Mouse (Mus musculus): ENCODE measurements at regions not wholly inside any gene's neighbourhood (a gene's known extent, or its start where the extent isn't known, plus 50 kb on each side); places are given as distances from the start of the nearest gene placed in this dataset.
"Not testable (repeated sequence)": the region's sequence is repeated elsewhere in the genome, so short reads cannot be mapped to it uniquely, and the experiment has no call there.

DNA sequence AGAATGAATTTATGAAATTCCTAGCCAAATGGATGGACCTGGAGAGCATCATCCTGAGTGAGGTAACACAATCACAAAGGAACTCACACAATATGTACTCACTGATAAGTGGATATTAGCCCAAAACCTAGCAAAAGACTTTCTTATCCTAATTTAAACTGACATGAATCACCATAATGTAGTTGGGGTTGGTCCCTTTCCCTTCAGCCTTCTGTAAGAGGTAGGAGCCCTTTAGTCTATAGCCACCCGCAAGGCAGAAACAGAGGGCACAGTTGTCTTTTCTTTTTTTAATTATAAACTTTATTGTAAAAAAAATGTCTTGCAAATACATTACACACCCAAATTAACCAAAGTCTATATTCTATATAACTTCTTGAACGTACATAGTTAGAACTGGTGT lies 81.3 kb downstream of the Ogfrl1 start:
- WGBS: 93% methylated on average over 2 of the region's 2 CpGs
- H3K27me3 ChIP-seq (ENCODE audit: control insufficient read depth, insufficient read depth, low read length); H3K4me1 ChIP-seq (ENCODE audit: control insufficient read depth, insufficient read depth, insufficient read length, low read length); H3K36me3 ChIP-seq (ENCODE audit: control insufficient read depth, insufficient read depth, low read length); H3K27ac ChIP-seq (ENCODE audit: insufficient read depth, low read depth, low read length); H3K4me3 ChIP-seq (ENCODE audit: low read depth, low read length): not testable (repeated sequence)

DNA sequence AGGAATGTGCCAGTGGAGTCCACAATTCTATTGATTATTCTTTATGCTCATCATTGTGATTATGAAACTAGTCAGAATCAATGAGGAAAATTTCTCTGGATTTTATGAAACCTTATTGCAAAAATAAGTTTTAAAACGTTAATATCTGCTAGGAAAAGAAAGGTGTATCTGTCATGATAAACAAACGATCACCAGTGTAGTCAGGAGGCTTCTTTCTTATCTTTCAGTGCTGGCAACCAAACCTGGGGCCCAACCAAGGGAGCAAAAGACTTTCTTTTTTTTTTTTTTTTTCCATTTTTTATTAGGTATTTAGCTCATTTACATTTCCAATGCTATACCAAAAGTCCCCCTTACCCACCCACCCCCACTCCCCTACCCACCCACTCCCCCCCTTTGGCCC lies 82.7 kb downstream of the Ogfrl1 start:
- H3K4me1 ChIP-seq (ENCODE audit: control insufficient read depth, insufficient read depth, insufficient read length, low read length); H3K4me3 ChIP-seq (ENCODE audit: low read depth, low read length); H3K27ac ChIP-seq (ENCODE audit: insufficient read depth, low read depth, low read length); H3K36me3 ChIP-seq (ENCODE audit: control insufficient read depth, insufficient read depth, low read length); H3K27me3 ChIP-seq (ENCODE audit: control insufficient read depth, insufficient read depth, low read length): not testable (repeated sequence)
- 75% methylated on average over 2 of the region's 2 CpGs for WGBS

DNA sequence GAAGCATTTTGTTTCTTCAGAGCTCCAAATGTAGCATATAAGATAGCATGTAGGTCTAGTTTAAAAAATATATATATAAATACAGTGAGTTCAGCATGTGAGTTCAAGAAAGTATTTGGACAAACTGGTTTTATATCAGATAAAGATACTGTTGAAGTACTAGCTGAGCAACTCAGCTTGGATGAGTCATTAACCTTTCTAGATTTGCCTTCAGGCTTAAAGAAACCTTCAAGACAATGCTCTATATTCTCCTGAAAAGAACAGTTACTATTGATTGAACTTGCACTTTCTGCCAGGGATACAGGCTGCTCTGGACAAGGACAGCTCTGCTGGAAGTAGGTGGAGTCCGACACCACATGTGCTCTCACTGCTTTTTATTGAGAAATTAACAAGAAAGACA lies 104.9 kb downstream of the Ogfrl1 start:
- H3K36me3 ChIP-seq (ENCODE audit: control insufficient read depth, insufficient read depth, low read length): no peaks in the 10 kb centered on the region
- no peak overlapping the region for H3K4me3 ChIP-seq (ENCODE audit: low read depth, low read length)
- H3K27me3 ChIP-seq (ENCODE audit: control insufficient read depth, insufficient read depth, low read length): no peaks in the 10 kb centered on the region
- no peaks in the 10 kb centered on the region for H3K4me1 ChIP-seq (ENCODE audit: control insufficient read depth, insufficient read depth, insufficient read length, low read length)
- 94% methylated on average over 1 of the region's 1 CpGs for WGBS
- TF ChIP-seq POLR2A (IDR thresholded peaks at IDR 0.05; ENCODE audit: low read depth, low read length) (no peak), CTCF (IDR thresholded peaks at IDR 0.05; ENCODE audit: extremely low read depth, insufficient read length, insufficient replicate concordance, low read depth, low read length) (no peak)
- H3K27ac ChIP-seq (ENCODE audit: insufficient read depth, low read depth, low read length): no peak overlapping the region

DNA sequence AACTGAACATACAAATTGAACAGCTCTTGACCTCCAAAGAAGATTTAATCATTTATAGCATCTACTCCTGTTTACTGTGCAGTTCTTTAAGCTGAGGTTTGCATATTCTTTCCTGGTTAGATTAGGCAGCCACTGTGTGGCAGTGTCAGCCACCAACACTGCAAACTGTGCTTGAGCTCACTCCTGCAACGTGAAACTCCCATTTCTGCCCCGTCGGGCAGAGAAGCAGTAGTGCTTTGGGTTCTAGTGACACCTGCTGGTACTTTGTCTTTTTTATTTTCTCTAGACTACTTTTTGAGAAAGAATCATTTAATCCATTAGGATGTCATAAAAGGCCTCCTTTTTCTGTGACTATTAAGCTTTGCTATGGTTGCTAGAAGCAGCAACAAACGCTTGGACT lies 110.8 kb downstream of the Ogfrl1 start:
- no peak for TF ChIP-seq POLR2A (IDR thresholded peaks at IDR 0.05; ENCODE audit: low read depth, low read length)
- TF ChIP-seq CTCF (IDR thresholded peaks at IDR 0.05; ENCODE audit: extremely low read depth, insufficient read length, insufficient replicate concordance, low read depth, low read length): peak; percentile 50; the same call in 1 of the 2 replicates
- Histone ChIP-seq H3K27me3 (ENCODE audit: control insufficient read depth, insufficient read depth, low read length) (no peaks in the 10 kb centered on the region), H3K4me3 (ENCODE audit: low read depth, low read length) (no peak overlapping the region), H3K36me3 (ENCODE audit: control insufficient read depth, insufficient read depth, low read length) (no peaks in the 10 kb centered on the region), H3K27ac (ENCODE audit: insufficient read depth, low read depth, low read length) (no peak overlapping the region), H3K4me1 (ENCODE audit: control insufficient read depth, insufficient read depth, insufficient read length, low read length) (no peaks in the 10 kb centered on the region)
- WGBS: 20% methylated on average over 4 of the region's 4 CpGs

DNA sequence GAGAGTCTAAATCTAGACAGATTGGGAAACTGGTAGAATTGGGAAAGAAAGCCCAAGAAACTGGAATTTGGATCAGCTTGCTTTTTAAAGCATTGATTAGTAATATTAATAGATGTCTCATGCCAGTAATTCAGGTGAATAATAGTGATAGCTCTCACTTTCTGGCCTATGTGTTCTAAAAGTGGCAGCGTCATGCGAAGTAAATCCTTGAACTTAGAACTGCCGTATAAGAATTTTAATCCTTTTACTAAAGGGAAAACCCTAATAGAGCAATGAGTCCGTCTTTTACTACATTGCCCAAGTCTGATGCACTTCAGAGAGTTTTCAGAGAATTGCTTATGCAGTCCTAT lies 114.7 kb downstream of the Ogfrl1 start:
- TF ChIP-seq CTCF (IDR thresholded peaks at IDR 0.05; ENCODE audit: extremely low read depth, insufficient read length, insufficient replicate concordance, low read depth, low read length) (no peak), POLR2A (IDR thresholded peaks at IDR 0.05; ENCODE audit: low read depth, low read length) (no peak)
- H3K4me3 ChIP-seq (ENCODE audit: low read depth, low read length): no peak overlapping the region
- no peaks in the 10 kb centered on the region for H3K4me1 ChIP-seq (ENCODE audit: control insufficient read depth, insufficient read depth, insufficient read length, low read length)
- no peaks in the 10 kb centered on the region for H3K27me3 ChIP-seq (ENCODE audit: control insufficient read depth, insufficient read depth, low read length)
- 0 out of 2 replicates have a peak, but pooled peaks cover 3% of the 10 kb centered on the region for H3K36me3 ChIP-seq (ENCODE audit: control insufficient read depth, insufficient read depth, low read length)
- 91% methylated on average over 4 of the region's 4 CpGs for WGBS
- no peak overlapping the region for H3K27ac ChIP-seq (ENCODE audit: insufficient read depth, low read depth, low read length)

DNA sequence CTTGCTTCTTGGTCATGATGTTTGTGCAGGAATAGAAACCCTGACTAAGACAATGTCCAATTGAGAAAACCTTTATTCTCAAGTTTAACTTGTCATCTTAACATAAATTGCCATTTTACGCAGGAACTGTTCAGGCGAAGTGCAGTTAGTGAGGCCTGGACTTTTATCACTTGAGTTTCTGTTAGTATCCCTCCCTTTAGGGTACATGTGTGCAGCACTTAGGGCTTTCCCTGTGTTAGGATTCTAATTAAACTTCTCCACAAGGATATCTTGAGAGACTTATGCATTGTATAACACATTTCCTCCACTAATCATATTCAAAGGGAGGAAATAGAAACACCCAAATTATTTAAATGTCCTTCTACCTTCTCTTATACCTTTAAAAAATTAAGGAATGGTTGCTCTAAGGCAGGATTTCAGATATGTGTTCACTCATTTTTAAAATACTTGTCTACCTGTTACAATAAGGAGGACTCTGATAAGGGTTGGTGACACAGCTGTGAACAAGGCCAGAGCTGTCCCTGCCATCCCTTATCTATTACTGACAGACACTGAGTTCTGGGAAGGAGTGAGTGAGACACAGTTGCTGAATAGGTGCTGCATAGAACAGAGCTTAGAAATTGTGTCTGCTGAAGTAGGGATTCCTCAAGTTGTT lies 115.2 kb downstream of the Ogfrl1 start:
- Histone ChIP-seq H3K4me1 (ENCODE audit: control insufficient read depth, insufficient read depth, insufficient read length, low read length) (no peaks in the 10 kb centered on the region), H3K36me3 (ENCODE audit: control insufficient read depth, insufficient read depth, low read length) (0 out of 2 replicates have a peak, but pooled peaks cover 3% of the 10 kb centered on the region), H3K27me3 (ENCODE audit: control insufficient read depth, insufficient read depth, low read length) (no peaks in the 10 kb centered on the region), H3K27ac (ENCODE audit: insufficient read depth, low read depth, low read length) (no peak overlapping the region), H3K4me3 (ENCODE audit: low read depth, low read length) (no peak overlapping the region)
- 98% methylated on average over 2 of the region's 2 CpGs for WGBS
- TF ChIP-seq POLR2A (IDR thresholded peaks at IDR 0.05; ENCODE audit: low read depth, low read length) (no peak), CTCF (IDR thresholded peaks at IDR 0.05; ENCODE audit: extremely low read depth, insufficient read length, insufficient replicate concordance, low read depth, low read length) (no peak)

DNA sequence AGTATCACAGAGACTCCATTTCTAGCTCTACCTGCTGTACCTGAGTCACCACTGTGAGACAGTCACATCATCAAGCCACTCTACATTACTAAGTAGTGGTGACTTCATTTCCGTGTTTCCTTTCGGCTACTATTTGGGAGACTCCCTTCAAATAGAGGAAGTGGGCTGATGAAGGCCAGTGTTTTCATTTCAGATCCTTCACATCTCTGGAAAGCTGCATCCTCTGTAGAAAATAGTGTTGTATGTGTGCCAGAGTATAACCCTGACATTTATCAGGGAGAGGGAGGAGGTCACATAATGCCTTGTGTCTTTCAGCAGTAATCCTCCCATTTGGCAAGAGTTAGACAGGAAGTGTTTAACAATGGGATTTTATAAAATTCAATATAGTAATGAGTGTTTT lies 117.7 kb downstream of the Ogfrl1 start:
- Histone ChIP-seq H3K27me3 (ENCODE audit: control insufficient read depth, insufficient read depth, low read length) (no peaks in the 10 kb centered on the region), H3K27ac (ENCODE audit: insufficient read depth, low read depth, low read length) (no peak overlapping the region), H3K36me3 (ENCODE audit: control insufficient read depth, insufficient read depth, low read length) (0 out of 2 replicates have a peak, but pooled peaks cover 3% of the 10 kb centered on the region), H3K4me1 (ENCODE audit: control insufficient read depth, insufficient read depth, insufficient read length, low read length) (no peaks in the 10 kb centered on the region), H3K4me3 (ENCODE audit: low read depth, low read length) (no peak overlapping the region)
- TF ChIP-seq CTCF (IDR thresholded peaks at IDR 0.05; ENCODE audit: extremely low read depth, insufficient read length, insufficient replicate concordance, low read depth, low read length) (no peak), POLR2A (IDR thresholded peaks at IDR 0.05; ENCODE audit: low read depth, low read length) (no peak)
- WGBS: 84% methylated on average over 2 of the region's 2 CpGs

DNA sequence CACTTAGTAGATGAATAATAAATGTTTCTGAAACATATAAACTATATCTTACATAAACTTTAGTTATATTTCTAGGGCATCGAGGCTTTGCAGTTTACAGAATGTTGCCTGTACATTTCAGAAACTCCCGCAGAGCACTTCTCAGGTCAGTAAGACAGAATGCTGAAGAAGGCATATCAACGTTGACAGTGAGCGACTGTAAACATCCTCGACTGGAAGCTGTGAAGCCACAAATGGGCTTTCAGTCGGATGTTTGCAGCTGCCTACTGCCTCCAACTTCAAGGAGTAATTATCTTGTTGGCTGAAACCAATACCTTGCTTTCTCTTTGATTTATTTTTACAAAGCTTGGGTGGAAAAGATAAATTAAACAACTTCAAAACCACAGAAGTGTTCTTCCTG lies 125.5 kb downstream of the Ogfrl1 start:
- TF ChIP-seq CTCF (IDR thresholded peaks at IDR 0.05; ENCODE audit: extremely low read depth, insufficient read length, insufficient replicate concordance, low read depth, low read length) (no peak), POLR2A (IDR thresholded peaks at IDR 0.05; ENCODE audit: low read depth, low read length) (no peak)
- no peaks in the 10 kb centered on the region for H3K36me3 ChIP-seq (ENCODE audit: control insufficient read depth, insufficient read depth, low read length)
- no peaks in the 10 kb centered on the region for H3K27me3 ChIP-seq (ENCODE audit: control insufficient read depth, insufficient read depth, low read length)
- no peak overlapping the region for H3K4me3 ChIP-seq (ENCODE audit: low read depth, low read length)
- no peak overlapping the region for H3K27ac ChIP-seq (ENCODE audit: insufficient read depth, low read depth, low read length)
- 58% methylated on average over 6 of the region's 6 CpGs for whole genome bisulfite sequencing
- 0 out of 2 replicates have a peak, but pooled peaks cover 2% of the 10 kb centered on the region for H3K4me1 ChIP-seq (ENCODE audit: control insufficient read depth, insufficient read depth, insufficient read length, low read length)

All from small intestine, adult 2 months (tissue).